Mouse (Mus musculus): ENCODE results near the gene Dusp27. TPM values are rescaled to one million over a fixed set of nuclear protein-coding genes. Genes with fewer than 3 reads are reported as not detected.
"Not testable (repeated sequence)": the region's sequence is repeated elsewhere in the genome, so short reads cannot be mapped to it uniquely, and the experiment has no call there.

Dusp27 gene
- polyA plus RNA-seq, 1 experiment from 2014 or later: 4.7 TPM

DNA sequence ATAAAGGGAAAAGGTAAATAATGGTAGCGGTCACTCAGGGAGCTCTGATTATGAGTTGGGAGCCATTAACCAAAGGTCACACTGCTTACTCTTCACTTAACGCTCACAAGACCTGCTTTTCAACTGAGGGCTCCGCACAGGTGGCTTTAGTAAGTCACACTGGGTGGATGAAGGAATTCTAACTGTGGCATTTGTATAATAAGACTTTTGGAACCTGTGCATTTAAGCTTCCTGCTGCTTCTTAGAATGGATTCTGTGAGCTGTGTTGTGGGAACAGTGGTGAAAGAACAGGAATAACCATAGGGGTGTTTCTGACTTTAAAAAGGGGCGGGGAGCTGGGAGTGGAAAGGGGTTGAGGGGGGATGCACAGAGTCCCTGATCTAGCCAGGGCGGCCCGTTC, 14.6 kb upstream of the Dusp27 start:
- no peak overlapping the region for H3K27ac ChIP-seq
- H3K4me2 ChIP-seq: no peak overlapping the region
- 81% methylated on average over 6 of the region's 6 CpGs for WGBS
- H3K4me1 ChIP-seq (replicated peaks): peaks cover 4% of the 10 kb centered on the region; the same call in 1 of the 2 replicates
- no peaks in the 10 kb centered on the region for H3K27me3 ChIP-seq
- ATAC-seq (ENCODE audit: insufficient number of reproducible peaks, insufficient read depth, low FRiP score, low TSS enrichment, low read depth): no peak
- no peaks in the 10 kb centered on the region for H3K9me3 ChIP-seq
- H3K9ac ChIP-seq (replicated peaks): no peak overlapping the region
- H3K4me3 ChIP-seq (replicated peaks): no peak overlapping the region
- H3K36me3 ChIP-seq: no peaks in the 10 kb centered on the region

DNA sequence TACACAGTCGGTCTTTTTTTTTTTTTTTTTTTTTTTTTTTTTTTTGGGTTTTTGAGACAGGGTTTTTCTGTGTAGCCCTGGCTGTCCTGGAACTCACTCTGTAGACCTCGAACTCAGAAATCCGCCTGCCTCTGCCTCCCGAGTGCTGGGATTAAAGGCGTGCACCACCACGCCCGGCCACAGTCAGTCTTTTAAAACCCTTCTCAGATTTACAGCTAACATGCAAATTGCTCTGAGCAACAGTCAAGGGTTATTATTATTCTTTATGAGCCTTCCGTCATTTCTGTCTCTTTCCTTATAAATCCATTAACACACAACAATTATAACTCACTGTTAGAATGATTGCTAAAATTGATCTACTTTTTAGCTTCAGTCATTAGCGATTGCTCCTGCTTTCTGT, 14.1 kb upstream of the Dusp27 start:
- not testable (repeated sequence) for H3K9ac ChIP-seq (replicated peaks); H3K4me2 ChIP-seq; H3K27ac ChIP-seq; H3K9me3 ChIP-seq; H3K4me1 ChIP-seq (replicated peaks); H3K27me3 ChIP-seq; H3K36me3 ChIP-seq; ATAC-seq (ENCODE audit: insufficient number of reproducible peaks, insufficient read depth, low FRiP score, low TSS enrichment, low read depth); H3K4me3 ChIP-seq (replicated peaks)
- 85% methylated on average over 9 of the region's 9 CpGs for WGBS

DNA sequence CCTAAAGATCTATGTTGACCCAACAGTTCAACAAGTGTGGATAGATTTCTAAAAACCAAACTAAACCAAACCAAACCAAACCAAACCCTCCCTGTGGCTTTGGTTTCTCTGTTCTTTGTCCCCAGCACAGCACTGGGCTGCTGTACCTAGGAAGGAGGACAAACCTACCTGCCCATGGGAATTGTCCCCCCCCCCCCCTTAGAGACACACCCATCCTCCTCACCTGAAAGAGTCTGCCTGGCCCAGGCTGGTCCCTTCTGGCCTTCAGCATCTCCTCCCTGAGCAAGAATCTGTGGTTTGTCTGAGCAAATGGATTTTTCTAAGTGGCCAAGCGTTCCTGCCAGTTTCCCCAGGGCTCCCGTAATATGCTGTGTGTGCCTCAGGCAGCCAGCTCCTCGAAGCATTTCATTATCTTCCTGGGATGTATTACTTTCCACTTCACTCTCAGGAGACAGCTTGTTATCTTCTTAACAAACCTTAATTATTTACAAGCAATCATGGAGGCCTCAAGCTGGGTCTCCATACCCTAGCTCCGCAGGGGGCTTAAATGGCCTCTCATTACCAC, 12.0 kb upstream of the Dusp27 start:
- WGBS: 44% methylated on average over 4 of the region's 4 CpGs
- ATAC-seq (ENCODE audit: insufficient number of reproducible peaks, insufficient read depth, low FRiP score, low TSS enrichment, low read depth): no peak

DNA sequence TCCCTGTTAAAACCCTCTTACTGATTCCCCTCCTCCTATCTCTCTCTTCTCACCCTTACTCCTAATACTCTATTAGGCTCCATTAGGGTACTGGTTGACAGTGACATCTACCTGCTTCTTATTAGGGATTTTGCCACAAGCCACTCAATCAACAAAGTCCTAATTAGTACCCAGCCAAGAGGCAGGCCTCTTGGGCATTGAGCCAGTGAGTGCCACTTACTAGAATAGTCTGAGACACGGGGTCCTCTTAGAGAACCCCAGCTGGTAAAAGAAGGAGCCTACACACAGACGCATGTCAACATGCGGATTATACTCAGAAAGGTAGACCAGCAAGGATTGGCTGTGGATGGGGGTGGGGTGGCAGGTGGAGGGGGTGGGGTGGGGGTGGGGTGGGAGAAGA, 11.4 kb upstream of the Dusp27 start:
- H3K4me3 ChIP-seq (replicated peaks): no peak overlapping the region
- no peaks in the 10 kb centered on the region for H3K36me3 ChIP-seq
- H3K27ac ChIP-seq: no peak overlapping the region
- no peak for ATAC-seq (ENCODE audit: insufficient number of reproducible peaks, insufficient read depth, low FRiP score, low TSS enrichment, low read depth)
- no peak overlapping the region for H3K4me2 ChIP-seq
- H3K9me3 ChIP-seq: no peaks in the 10 kb centered on the region
- no peaks in the 10 kb centered on the region for H3K27me3 ChIP-seq
- H3K9ac ChIP-seq (replicated peaks): no peak overlapping the region
- H3K4me1 ChIP-seq (replicated peaks): peaks cover 7% of the 10 kb centered on the region; the same call in 1 of the 2 replicates
- 89% methylated on average over 3 of the region's 3 CpGs for WGBS

More for the DNA sequence above, 12.0 kb upstream of the Dusp27 start:
- H3K9ac ChIP-seq (replicated peaks): no peak overlapping the region
- H3K4me1 ChIP-seq (replicated peaks): peaks cover 7% of the 10 kb centered on the region; the same call in 1 of the 2 replicates
- H3K9me3 ChIP-seq: no peaks in the 10 kb centered on the region
- H3K27ac ChIP-seq: no peak overlapping the region
- no peak overlapping the region for H3K4me2 ChIP-seq
- H3K4me3 ChIP-seq (replicated peaks): no peak overlapping the region
- H3K27me3 ChIP-seq: no peaks in the 10 kb centered on the region
- no peaks in the 10 kb centered on the region for H3K36me3 ChIP-seq

DNA sequence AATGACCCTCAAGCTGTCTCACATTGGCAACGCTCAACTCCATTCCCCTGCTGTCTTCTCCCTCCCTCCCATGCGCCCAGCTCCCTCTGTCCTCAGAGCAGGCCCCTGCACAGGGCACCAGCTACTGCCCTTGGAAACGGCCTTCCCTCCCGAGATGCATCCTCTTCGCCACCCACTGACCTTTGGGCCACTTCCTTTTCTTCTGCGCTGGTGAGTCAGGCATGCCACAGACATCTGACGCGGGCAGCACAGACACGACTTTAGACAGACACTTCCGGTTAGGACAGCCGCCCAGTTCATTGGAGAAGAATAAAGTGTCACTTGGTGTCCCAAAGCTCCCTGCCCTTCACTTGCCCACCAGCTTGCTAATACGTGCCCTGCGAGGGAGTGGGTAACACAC, 10.4 kb upstream of the Dusp27 start:
- no peaks in the 10 kb centered on the region for H3K9me3 ChIP-seq
- peaks cover 7% of the 10 kb centered on the region; the same call in 1 of the 2 replicates for H3K4me1 ChIP-seq (replicated peaks)
- H3K9ac ChIP-seq (replicated peaks): no peak overlapping the region
- ATAC-seq (ENCODE audit: insufficient number of reproducible peaks, insufficient read depth, low FRiP score, low TSS enrichment, low read depth): no peak
- H3K4me2 ChIP-seq: no peak overlapping the region
- no peaks in the 10 kb centered on the region for H3K36me3 ChIP-seq
- no peaks in the 10 kb centered on the region for H3K27me3 ChIP-seq
- H3K27ac ChIP-seq: no peak overlapping the region
- WGBS: 68% methylated on average over 13 of the region's 13 CpGs
- no peak overlapping the region for H3K4me3 ChIP-seq (replicated peaks)

DNA sequence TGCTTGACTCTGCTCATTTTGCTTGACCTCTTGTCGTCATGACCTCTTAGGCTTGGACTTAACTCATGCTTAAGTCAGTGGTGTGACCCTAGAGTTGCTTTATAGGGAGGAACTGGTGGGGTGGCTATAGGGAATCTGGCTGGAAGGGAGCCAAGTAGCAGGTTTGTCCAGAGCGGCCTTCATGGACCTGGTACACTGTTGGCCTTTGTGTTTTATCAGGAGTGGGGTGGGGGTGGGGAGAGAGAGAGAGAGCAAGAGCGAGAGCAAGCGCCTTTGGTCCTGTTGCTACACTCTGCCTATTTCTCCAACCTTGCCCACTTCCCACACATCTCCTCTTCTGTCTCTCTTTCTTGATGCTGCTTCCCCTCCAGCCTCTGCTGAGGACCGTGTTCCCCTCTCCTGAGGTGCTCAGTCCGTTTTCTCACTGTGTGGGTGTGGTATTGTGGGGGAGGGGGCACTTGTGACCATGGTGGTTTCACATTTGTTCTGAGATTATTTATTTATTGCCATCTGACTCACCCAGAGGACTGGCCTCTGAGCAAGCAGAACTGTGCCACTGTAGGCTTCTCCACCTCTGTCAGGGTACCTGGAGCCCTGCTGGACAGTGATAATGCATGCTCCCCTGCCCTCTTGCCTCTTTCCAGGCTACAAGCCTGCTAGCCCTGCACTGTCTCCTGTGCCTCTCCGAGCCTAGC, 9.7 kb upstream of the Dusp27 start:
- WGBS: 70% methylated on average over 7 of the region's 7 CpGs
- no peak for ATAC-seq (ENCODE audit: insufficient number of reproducible peaks, insufficient read depth, low FRiP score, low TSS enrichment, low read depth)
- Histone ChIP-seq H3K4me1 (replicated peaks) (peaks cover 9% of the 10 kb centered on the region; the same call in 1 of the 2 replicates), H3K9me3 (no peaks in the 10 kb centered on the region), H3K4me3 (replicated peaks) (no peak overlapping the region), H3K27ac (no peak overlapping the region), H3K27me3 (no peaks in the 10 kb centered on the region), H3K36me3 (no peaks in the 10 kb centered on the region), H3K4me2 (no peak overlapping the region), H3K9ac (replicated peaks) (no peak overlapping the region)

DNA sequence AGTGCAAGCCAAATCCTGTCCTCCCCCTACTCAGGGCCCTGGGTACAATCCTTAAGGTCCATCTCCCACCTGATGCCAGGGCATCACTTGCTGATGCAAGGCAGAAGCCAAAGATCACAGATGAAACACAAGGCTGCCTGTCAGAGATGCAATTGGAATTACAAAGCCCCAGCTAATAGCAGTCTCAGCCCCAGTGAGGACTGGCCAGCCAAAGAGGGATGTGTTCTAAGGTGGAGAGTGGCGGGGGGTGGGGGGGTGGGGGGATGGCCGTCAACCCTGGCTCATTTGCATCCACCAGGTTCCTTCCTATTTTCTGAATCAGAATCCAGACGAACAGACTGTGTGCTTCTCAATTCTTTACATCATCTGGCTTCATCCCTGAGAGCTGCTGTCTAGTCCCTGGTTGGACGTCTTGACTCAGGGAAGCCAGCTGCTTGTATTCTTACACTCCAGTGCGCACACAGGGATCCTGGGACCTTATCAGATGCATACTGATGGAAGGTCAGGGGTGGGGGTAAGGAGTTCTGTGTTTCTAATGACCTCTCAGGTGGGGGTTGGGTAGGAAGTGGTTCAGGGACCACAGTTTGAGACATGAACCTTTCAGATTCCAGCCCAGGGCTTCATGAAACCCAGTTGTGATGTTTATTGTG, 7.5 kb upstream of the Dusp27 start:
- H3K9me3 ChIP-seq: no peaks in the 10 kb centered on the region
- peaks cover 30% of the 10 kb centered on the region for H3K4me1 ChIP-seq (replicated peaks)
- H3K27me3 ChIP-seq: no peaks in the 10 kb centered on the region
- H3K27ac ChIP-seq: no peak overlapping the region
- 46% methylated on average over 5 of the region's 5 CpGs for WGBS
- H3K4me2 ChIP-seq: no peak overlapping the region
- no peak for ATAC-seq (ENCODE audit: insufficient number of reproducible peaks, insufficient read depth, low FRiP score, low TSS enrichment, low read depth)
- no peaks in the 10 kb centered on the region for H3K36me3 ChIP-seq
- H3K4me3 ChIP-seq (replicated peaks): no peak overlapping the region
- H3K9ac ChIP-seq (replicated peaks): no peak overlapping the region

DNA sequence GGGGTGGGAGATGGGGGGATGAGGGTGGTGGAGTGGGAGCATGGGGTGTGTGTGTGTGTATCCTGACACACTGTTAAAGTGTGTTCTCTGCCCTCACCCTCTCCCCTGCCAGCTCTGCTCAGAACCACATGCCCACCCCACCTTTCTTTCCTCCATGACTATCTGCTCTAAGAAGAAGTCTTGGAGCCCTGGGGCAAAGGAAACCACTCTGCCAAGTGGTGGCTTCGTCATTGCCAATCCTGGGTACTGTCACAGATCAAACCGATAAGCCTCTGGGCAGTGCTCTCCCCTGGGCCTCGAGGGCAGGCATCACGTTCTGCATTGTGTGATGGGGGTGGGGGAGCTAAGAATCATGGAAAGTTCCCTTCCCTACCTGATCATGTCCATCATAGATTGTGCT, 4.6 kb upstream of the Dusp27 start:
- 49% methylated on average over 4 of the region's 4 CpGs for WGBS
- Histone ChIP-seq H3K4me1 (replicated peaks) (peaks cover 40% of the 10 kb centered on the region), H3K4me2 (no peak overlapping the region), H3K27me3 (no peaks in the 10 kb centered on the region), H3K27ac (no peak overlapping the region), H3K4me3 (replicated peaks) (no peak overlapping the region), H3K36me3 (no peaks in the 10 kb centered on the region), H3K9ac (replicated peaks) (no peak overlapping the region), H3K9me3 (no peaks in the 10 kb centered on the region)
- ATAC-seq (ENCODE audit: insufficient number of reproducible peaks, insufficient read depth, low FRiP score, low TSS enrichment, low read depth): no peak

DNA sequence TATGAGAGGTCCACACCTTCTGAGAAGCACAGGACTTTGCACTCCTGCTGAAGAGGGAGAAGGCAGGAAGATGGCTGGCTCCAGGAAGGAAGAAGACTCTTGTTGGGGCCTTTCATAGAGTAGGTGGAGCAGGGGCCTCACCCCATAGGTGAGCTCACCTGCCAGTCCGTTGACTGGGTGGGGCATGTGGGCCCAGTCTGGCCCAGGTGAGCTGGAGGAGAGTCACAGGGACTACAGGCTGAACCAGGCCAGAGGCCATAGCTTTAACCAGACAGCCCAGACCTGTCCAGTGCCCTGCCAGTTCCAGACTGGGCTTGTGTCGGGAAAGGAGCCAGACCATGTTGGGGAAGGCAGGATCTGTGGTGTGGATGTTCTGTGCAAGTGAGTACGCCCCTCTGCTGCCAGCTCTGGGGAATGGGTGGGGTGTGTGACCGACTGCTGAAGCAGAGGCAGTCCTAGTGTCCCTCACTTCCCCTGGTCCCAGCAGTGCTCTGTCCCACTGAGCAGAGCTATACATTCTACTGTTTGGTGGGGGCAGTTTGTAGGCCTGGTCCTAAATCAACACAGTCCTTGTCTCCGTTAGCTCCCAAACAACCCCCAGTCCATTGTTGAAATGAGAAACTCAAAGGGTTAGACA, 2.6 kb upstream of the Dusp27 start, which contains the start of gene Gpa33:
Gene Gpa33, plus strand, starts transcription at position 15 of the 637 bp plus-strand sequence.
- Histone ChIP-seq H3K36me3 (no peaks in the 10 kb centered on the region), H3K27me3 (no peaks in the 10 kb centered on the region), H3K4me3 (replicated peaks) (no peak within 1 kb of the TSS), H3K27ac (no peak within 1 kb of the TSS), H3K4me1 (replicated peaks) (peaks cover 46% of the 10 kb centered on the region), H3K9me3 (no peaks in the 10 kb centered on the region), H3K9ac (replicated peaks) (no peak within 1 kb of the TSS), H3K4me2 (no peak within 1 kb of the TSS)
- ATAC-seq (ENCODE audit: insufficient number of reproducible peaks, insufficient read depth, low FRiP score, low TSS enrichment, low read depth): no peak
- 76% methylated on average over 5 of the region's 5 CpGs for WGBS

DNA sequence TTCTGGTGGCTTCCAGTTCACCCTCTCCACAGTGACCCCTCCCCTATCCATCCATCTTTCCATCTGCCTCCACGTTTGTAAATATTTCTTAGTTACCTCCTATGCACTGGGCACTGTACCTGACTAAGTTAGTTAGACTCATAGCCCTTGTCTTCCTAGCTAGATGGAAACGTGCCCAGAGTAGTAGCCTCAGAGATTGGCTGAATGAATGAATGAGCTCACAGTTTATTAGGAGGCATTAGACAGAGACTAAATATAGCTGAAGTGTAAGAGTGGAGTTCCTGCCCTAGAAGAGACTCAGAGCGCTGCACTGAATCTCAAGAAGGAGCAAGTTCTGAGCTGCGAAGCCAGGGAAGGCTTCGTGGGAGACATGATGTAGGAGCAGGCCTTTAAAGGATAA, 829 bp upstream of the Dusp27 start:
- H3K36me3 ChIP-seq: no peaks in the 10 kb centered on the region
- ATAC-seq (ENCODE audit: insufficient number of reproducible peaks, insufficient read depth, low FRiP score, low TSS enrichment, low read depth): no peak
- H3K4me2 ChIP-seq: no peak overlapping the region
- H3K9me3 ChIP-seq: no peaks in the 10 kb centered on the region
- 90% methylated on average over 5 of the region's 5 CpGs for WGBS
- no peak overlapping the region for H3K9ac ChIP-seq (replicated peaks)
- peaks cover 46% of the 10 kb centered on the region for H3K4me1 ChIP-seq (replicated peaks)
- no peak overlapping the region for H3K27ac ChIP-seq
- H3K27me3 ChIP-seq: no peaks in the 10 kb centered on the region
- H3K4me3 ChIP-seq (replicated peaks): no peak overlapping the region

DNA sequence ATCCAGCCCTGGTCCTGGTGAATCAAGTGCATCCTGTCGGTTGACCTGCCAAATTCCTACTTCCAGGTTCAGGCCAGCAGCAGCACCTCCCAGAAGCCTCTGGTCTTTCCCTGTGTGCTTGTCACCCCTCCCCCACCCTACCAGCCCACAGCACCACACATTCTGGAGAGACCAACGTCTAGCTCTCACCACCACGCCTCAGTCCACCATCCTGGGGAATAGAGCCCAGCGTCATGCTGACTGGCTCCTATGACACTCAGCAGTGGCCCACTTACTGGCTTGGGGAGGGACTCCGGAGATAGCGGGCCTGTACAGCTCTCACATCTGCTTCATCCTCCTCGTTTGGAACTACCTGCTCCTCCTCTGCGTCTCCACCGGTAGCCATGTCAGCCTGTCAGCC, 927 bp downstream of the Dusp27 start:
- Histone ChIP-seq H3K4me3 (replicated peaks) (no peak overlapping the region; the same call in 1 of the 2 replicates), H3K27ac (no peak overlapping the region), H3K27me3 (no peaks in the 10 kb centered on the region), H3K4me2 (peak overlapping the region; percentile 34), H3K4me1 (replicated peaks) (peaks cover 38% of the 10 kb centered on the region), H3K9me3 (no peaks in the 10 kb centered on the region), H3K9ac (replicated peaks) (no peak overlapping the region), H3K36me3 (no peaks in the 10 kb centered on the region)
- 48% methylated on average over 9 of the region's 9 CpGs for WGBS
- no peak for ATAC-seq (ENCODE audit: insufficient number of reproducible peaks, insufficient read depth, low FRiP score, low TSS enrichment, low read depth)
